Mouse (Mus musculus): ENCODE data around the gene Ssh3. TPM values are rescaled to one million over a fixed set of nuclear protein-coding genes. Genes with fewer than 3 reads are reported as not detected.

Ssh3 gene
- polyA plus RNA-seq, 1 experiment from 2014 or later = 14.0 TPM

- 61% methylated on average over 3 of the region's 3 CpGs for WGBS
- Histone ChIP-seq H3K27me3 (ENCODE audit: control insufficient read depth, insufficient read depth, low read length) (peaks cover 18% of the 10 kb centered on the region; the same call in 1 of the 2 replicates), H3K4me1 (ENCODE audit: control insufficient read depth, insufficient read depth, low read length) (peaks cover 14% of the 10 kb centered on the region; the same call in 1 of the 2 replicates), H3K9ac (replicated peaks; ENCODE audit: low read depth, low read length) (no peak overlapping the region), H3K27ac (ENCODE audit: low read depth, low read length) (no peak overlapping the region), H3K4me3 (ENCODE audit: low read depth, low read length) (no peak overlapping the region), H3K9me3 (ENCODE audit: control insufficient read depth, low read length) (no peaks in the 10 kb centered on the region), H3K36me3 (ENCODE audit: control insufficient read depth, insufficient read depth, low read length) (no peaks in the 10 kb centered on the region), H3K4me2 (ENCODE audit: low read depth, low read length) (no peak overlapping the region)
- ATAC-seq (ENCODE audit: low read depth) = no peak
Observed at GRCm38 (mm10) chr19:4217855-4218254, 51.1 kb downstream of the Ssh3 start.

- Histone ChIP-seq H3K36me3 (ENCODE audit: control insufficient read depth, insufficient read depth, low read length) (no peaks in the 10 kb centered on the region), H3K4me1 (ENCODE audit: control insufficient read depth, insufficient read depth, low read length) (peaks cover 14% of the 10 kb centered on the region; the same call in 1 of the 2 replicates), H3K9me3 (ENCODE audit: control insufficient read depth, low read length) (no peaks in the 10 kb centered on the region), H3K4me3 (ENCODE audit: low read depth, low read length) (no peak overlapping the region), H3K9ac (replicated peaks; ENCODE audit: low read depth, low read length) (no peak overlapping the region), H3K27ac (ENCODE audit: low read depth, low read length) (no peak overlapping the region), H3K27me3 (ENCODE audit: control insufficient read depth, insufficient read depth, low read length) (peaks cover 18% of the 10 kb centered on the region; the same call in 1 of the 2 replicates), H3K4me2 (ENCODE audit: low read depth, low read length) (no peak overlapping the region)
- ATAC-seq (ENCODE audit: low read depth) = no peak
- WGBS = 14% methylated on average over 5 of the region's 5 CpGs
Observed at GRCm38 (mm10) chr19:4217140-4217539, 51.8 kb downstream of the Ssh3 start.

GRCm38 (mm10) chr19:4216041-4216685, 52.8 kb downstream of the Ssh3 start:
- Histone ChIP-seq H3K9ac (replicated peaks; ENCODE audit: low read depth, low read length) (no peak overlapping the region), H3K4me1 (ENCODE audit: control insufficient read depth, insufficient read depth, low read length) (peaks cover 14% of the 10 kb centered on the region; the same call in 1 of the 2 replicates), H3K36me3 (ENCODE audit: control insufficient read depth, insufficient read depth, low read length) (no peaks in the 10 kb centered on the region), H3K4me3 (ENCODE audit: low read depth, low read length) (no peak overlapping the region), H3K27ac (ENCODE audit: low read depth, low read length) (no peak overlapping the region), H3K27me3 (ENCODE audit: control insufficient read depth, insufficient read depth, low read length) (peaks cover 18% of the 10 kb centered on the region; the same call in 1 of the 2 replicates), H3K4me2 (ENCODE audit: low read depth, low read length) (peak overlapping the region; percentile 16; the same call in 1 of the 2 replicates), H3K9me3 (ENCODE audit: control insufficient read depth, low read length) (no peaks in the 10 kb centered on the region)
- no peak for ATAC-seq (ENCODE audit: low read depth)
- 20% methylated on average over 14 of the region's 14 CpGs for WGBS

- Histone ChIP-seq H3K9me3 (ENCODE audit: control insufficient read depth, low read length) (no peaks in the 10 kb centered on the region), H3K9ac (replicated peaks; ENCODE audit: low read depth, low read length) (peak overlapping the region; percentile 56), H3K27ac (ENCODE audit: low read depth, low read length) (no peak overlapping the region), H3K4me1 (ENCODE audit: control insufficient read depth, insufficient read depth, low read length) (peaks cover 14% of the 10 kb centered on the region; the same call in 1 of the 2 replicates), H3K4me3 (ENCODE audit: low read depth, low read length) (peak overlapping the region; percentile 44), H3K27me3 (ENCODE audit: control insufficient read depth, insufficient read depth, low read length) (peaks cover 18% of the 10 kb centered on the region; the same call in 1 of the 2 replicates), H3K4me2 (ENCODE audit: low read depth, low read length) (peak overlapping the region; percentile 94), H3K36me3 (ENCODE audit: control insufficient read depth, insufficient read depth, low read length) (no peaks in the 10 kb centered on the region)
- no peak for ATAC-seq (ENCODE audit: low read depth)
- WGBS = 4% methylated on average over 20 of the region's 21 CpGs
Observed at GRCm38 (mm10) chr19:4215451-4215840, 53.5 kb downstream of the Ssh3 start.

- H3K27ac ChIP-seq (ENCODE audit: low read depth, low read length) = no peak overlapping the region
- H3K27me3 ChIP-seq (ENCODE audit: control insufficient read depth, insufficient read depth, low read length) = peaks cover 18% of the 10 kb centered on the region; the same call in 1 of the 2 replicates
- peak overlapping the region; percentile 44 for H3K4me3 ChIP-seq (ENCODE audit: low read depth, low read length)
- H3K9me3 ChIP-seq (ENCODE audit: control insufficient read depth, low read length) = no peaks in the 10 kb centered on the region
- H3K4me1 ChIP-seq (ENCODE audit: control insufficient read depth, insufficient read depth, low read length) = peaks cover 14% of the 10 kb centered on the region; the same call in 1 of the 2 replicates
- WGBS = 0% methylated on average over 59 of the region's 81 CpGs
- peak overlapping the region; percentile 56 for H3K9ac ChIP-seq (replicated peaks; ENCODE audit: low read depth, low read length)
- no peaks in the 10 kb centered on the region for H3K36me3 ChIP-seq (ENCODE audit: control insufficient read depth, insufficient read depth, low read length)
- ATAC-seq (ENCODE audit: low read depth) = peak; percentile 50; the same call in 1 of the 2 replicates
- peak overlapping the region; percentile 94 for H3K4me2 ChIP-seq (ENCODE audit: low read depth, low read length)
Observed at GRCm38 (mm10) chr19:4214771-4215450, 54.1 kb downstream of the Ssh3 start.

- Histone ChIP-seq H3K27me3 (ENCODE audit: control insufficient read depth, insufficient read depth, low read length) (peaks cover 18% of the 10 kb centered on the region; the same call in 1 of the 2 replicates), H3K9ac (replicated peaks; ENCODE audit: low read depth, low read length) (peak within 1 kb of the TSS; percentile 56), H3K4me2 (ENCODE audit: low read depth, low read length) (peak within 1 kb of the TSS; percentile 94), H3K4me3 (ENCODE audit: low read depth, low read length) (peak within 1 kb of the TSS; percentile 44), H3K36me3 (ENCODE audit: control insufficient read depth, insufficient read depth, low read length) (no peaks in the 10 kb centered on the region), H3K9me3 (ENCODE audit: control insufficient read depth, low read length) (no peaks in the 10 kb centered on the region), H3K4me1 (ENCODE audit: control insufficient read depth, insufficient read depth, low read length) (peaks cover 14% of the 10 kb centered on the region; the same call in 1 of the 2 replicates), H3K27ac (ENCODE audit: low read depth, low read length) (no peak within 1 kb of the TSS)
- 0% methylated on average over 32 of the region's 49 CpGs for WGBS
- peak; percentile 55; the same call in 1 of the 2 replicates for ATAC-seq (ENCODE audit: low read depth)
Observed at GRCm38 (mm10) chr19:4214071-4214770, 54.8 kb downstream of the Ssh3 start, which contains the start of the genes Clcf1 and AC109138.7. Gene Clcf1 (plus strand): TSS chr19:4214238. Gene AC109138.7 (plus strand): TSS chr19:4214357.

- no peak for ATAC-seq (ENCODE audit: low read depth)
- Histone ChIP-seq H3K4me1 (ENCODE audit: control insufficient read depth, insufficient read depth, low read length) (peaks cover 14% of the 10 kb centered on the region; the same call in 1 of the 2 replicates), H3K4me2 (ENCODE audit: low read depth, low read length) (no peak overlapping the region; the same call in 1 of the 2 replicates), H3K9ac (replicated peaks; ENCODE audit: low read depth, low read length) (no peak overlapping the region), H3K27ac (ENCODE audit: low read depth, low read length) (no peak overlapping the region), H3K36me3 (ENCODE audit: control insufficient read depth, insufficient read depth, low read length) (no peaks in the 10 kb centered on the region), H3K27me3 (ENCODE audit: control insufficient read depth, insufficient read depth, low read length) (peaks cover 18% of the 10 kb centered on the region; the same call in 1 of the 2 replicates), H3K9me3 (ENCODE audit: control insufficient read depth, low read length) (no peaks in the 10 kb centered on the region), H3K4me3 (ENCODE audit: low read depth, low read length) (no peak overlapping the region; the same call in 1 of the 2 replicates)
- WGBS = 2% methylated on average over 9 of the region's 9 CpGs
Observed at GRCm38 (mm10) chr19:4213524-4213974, 55.4 kb downstream of the Ssh3 start.

GRCm38 (mm10) chr19:4211891-4212588, 56.9 kb downstream of the Ssh3 start:
- no peaks in the 10 kb centered on the region for H3K36me3 ChIP-seq (ENCODE audit: control insufficient read depth, insufficient read depth, low read length)
- H3K27ac ChIP-seq (ENCODE audit: low read depth, low read length) = no peak overlapping the region
- H3K4me3 ChIP-seq (ENCODE audit: low read depth, low read length) = no peak overlapping the region
- H3K4me2 ChIP-seq (ENCODE audit: low read depth, low read length) = no peak overlapping the region
- H3K9me3 ChIP-seq (ENCODE audit: control insufficient read depth, low read length) = no peaks in the 10 kb centered on the region
- no peak overlapping the region for H3K9ac ChIP-seq (replicated peaks; ENCODE audit: low read depth, low read length)
- peaks cover 15% of the 10 kb centered on the region; the same call in 1 of the 2 replicates for H3K27me3 ChIP-seq (ENCODE audit: control insufficient read depth, insufficient read depth, low read length)
- ATAC-seq (ENCODE audit: low read depth) = no peak
- H3K4me1 ChIP-seq (ENCODE audit: control insufficient read depth, insufficient read depth, low read length) = peaks cover 14% of the 10 kb centered on the region; the same call in 1 of the 2 replicates
- WGBS = 35% methylated on average over 4 of the region's 4 CpGs

Measured in neural tube, embryonic 14.5 days (tissue).